Mouse (Mus musculus) limb, embryonic 12.5 days (tissue): ENCODE data around the gene Galnt17. TPM values are rescaled to one million over a fixed set of nuclear protein-coding genes. Genes with fewer than 3 reads are reported as not detected.

Source experiments
- ATAC-seq: fragments of 200-750 bp; cut with Nextera tagmentation; 2 replicates; pipeline ENCODE4 v1.8.0; 2017; ENCODE audit warnings: low read depth, moderate TSS enrichment; ENCODE audit not compliant: insufficient number of reproducible peaks, insufficient read depth, low FRiP score, low TSS enrichment
- H3K27ac ChIP-seq: fragments of 300-500 bp; sonication (generic); 2 replicates; pipeline ENCODE4 v1.5.1; 2016; ENCODE audit warnings: mild to moderate bottlenecking, moderate library complexity
- H3K27me3 ChIP-seq: fragments of 300-500 bp; sonication (generic); 2 replicates; pipeline ENCODE4 v1.6.1; 2016; ENCODE audit warnings: mild to moderate bottlenecking, moderate library complexity
- H3K36me3 ChIP-seq: fragments of 300-500 bp; sonication (generic); 2 replicates; pipeline ENCODE4 v1.6.1; 2016; ENCODE audit warnings: mild to moderate bottlenecking, moderate library complexity
- H3K4me1 ChIP-seq: fragments of 300-500 bp; sonication (generic); replicated peaks from 2 replicates; pipeline ENCODE4 v1.6.1; 2016
- H3K4me2 ChIP-seq: fragments of 300-500 bp; sonication (generic); 2 replicates; pipeline ENCODE4 v1.6.1; 2016; ENCODE audit warnings: mild to moderate bottlenecking, moderate library complexity
- H3K4me3 ChIP-seq: fragments of 300-500 bp; sonication (generic); replicated peaks from 2 replicates; pipeline ENCODE4 v1.5.1; 2016; ENCODE audit warnings: mild to moderate bottlenecking
- H3K9ac ChIP-seq: fragments of 300-500 bp; sonication (generic); replicated peaks from 2 replicates; pipeline ENCODE4 v1.6.1; 2016; ENCODE audit warnings: mild to moderate bottlenecking, moderate library complexity
- H3K9me3 ChIP-seq: fragments of 300-500 bp; sonication (generic); 2 replicates; pipeline ENCODE4 v1.6.1; 2016; ENCODE audit warnings: mild to moderate bottlenecking, moderate library complexity
- WGBS: fragments of 180-500 bp; shearing (Covaris S2); methylation state at CpG from one replicate; pipeline ENCODE4 v1.1.7; 2016; 5-methylcytosine and 5-hydroxymethylcytosine counted together
- polyA plus RNA-seq: library from polyadenylated mRNA; unstranded; fragments of >200 nt; fragmentation: Nextera tagmentation; extraction: Ambion mirVana; gene quantifications from 2 replicates; pipeline ENCODE4 v1.2.1, GENCODE M21; 2016

Gene Galnt17
- polyA plus RNA-seq, 1 experiment from 2014 or later, result 2.6 TPM

- Histone ChIP-seq H3K4me2 (no peak overlapping the region), H3K27ac (no peak overlapping the region), H3K9me3 (no peaks in the 10 kb centered on the region), H3K4me1 (no peaks in the 10 kb centered on the region), H3K4me3 (no peak overlapping the region), H3K27me3 (no peaks in the 10 kb centered on the region), H3K36me3 (no peaks in the 10 kb centered on the region), H3K9ac (no peak overlapping the region)
- no peak for ATAC-seq
- WGBS, result 74% methylated on average over 16 of the region's 16 CpGs
Measured at GRCm38 (mm10) chr5:131293726-131294449, 14.4 kb downstream of the Galnt17 start.

- no peak for ATAC-seq
- Histone ChIP-seq H3K27me3 (no peaks in the 10 kb centered on the region), H3K4me2 (no peak overlapping the region), H3K27ac (no peak overlapping the region), H3K9ac (no peak overlapping the region), H3K9me3 (no peaks in the 10 kb centered on the region), H3K36me3 (no peaks in the 10 kb centered on the region), H3K4me3 (no peak overlapping the region), H3K4me1 (no peaks in the 10 kb centered on the region)
- 61% methylated on average over 6 of the region's 6 CpGs for WGBS
Measured at GRCm38 (mm10) chr5:131287091-131287490, 21.2 kb downstream of the Galnt17 start.

DNA sequence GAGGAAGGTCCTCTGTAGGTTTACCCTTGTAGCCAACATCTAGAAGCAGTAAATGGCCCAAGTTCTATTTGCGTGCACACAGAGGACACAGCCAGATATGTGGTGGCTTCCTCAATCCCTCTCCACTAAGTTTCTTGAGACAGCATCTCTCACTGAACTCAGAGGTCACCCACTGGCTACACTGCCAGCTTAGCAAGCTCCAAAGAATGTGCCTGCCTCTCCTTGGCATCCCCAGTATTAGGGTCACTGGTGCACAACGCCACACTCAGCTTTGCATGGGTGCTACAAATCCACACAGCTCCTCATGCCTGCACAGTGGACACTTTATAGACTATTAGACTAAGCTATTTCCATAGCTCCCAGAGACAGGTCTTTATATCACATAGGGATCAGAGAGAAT, 21.6 kb downstream of the Galnt17 start:
- Histone ChIP-seq H3K9ac (no peak overlapping the region), H3K27ac (no peak overlapping the region), H3K36me3 (no peaks in the 10 kb centered on the region), H3K4me3 (no peak overlapping the region), H3K4me2 (no peak overlapping the region), H3K27me3 (no peaks in the 10 kb centered on the region), H3K9me3 (no peaks in the 10 kb centered on the region), H3K4me1 (no peaks in the 10 kb centered on the region)
- WGBS, result 92% methylated on average over 2 of the region's 2 CpGs
- ATAC-seq, result no peak

GRCm38 (mm10) chr5:131280349-131280748, 27.9 kb downstream of the Galnt17 start:
- H3K4me3 ChIP-seq, result no peak overlapping the region
- no peaks in the 10 kb centered on the region for H3K36me3 ChIP-seq
- H3K27me3 ChIP-seq, result no peaks in the 10 kb centered on the region
- no peak for ATAC-seq
- H3K9me3 ChIP-seq, result no peaks in the 10 kb centered on the region
- H3K27ac ChIP-seq, result no peak overlapping the region
- H3K4me2 ChIP-seq, result no peak overlapping the region
- 32% methylated on average over 2 of the region's 2 CpGs for WGBS
- H3K9ac ChIP-seq, result no peak overlapping the region
- no peaks in the 10 kb centered on the region for H3K4me1 ChIP-seq

GRCm38 (mm10) chr5:131279286-131279685, 29.0 kb downstream of the Galnt17 start:
- ATAC-seq, result no peak
- Histone ChIP-seq H3K4me3 (no peak overlapping the region), H3K4me2 (no peak overlapping the region), H3K9me3 (no peaks in the 10 kb centered on the region), H3K4me1 (no peaks in the 10 kb centered on the region), H3K36me3 (no peaks in the 10 kb centered on the region), H3K9ac (no peak overlapping the region), H3K27ac (no peak overlapping the region), H3K27me3 (no peaks in the 10 kb centered on the region)
- WGBS, result 80% methylated on average over 10 of the region's 10 CpGs

DNA sequence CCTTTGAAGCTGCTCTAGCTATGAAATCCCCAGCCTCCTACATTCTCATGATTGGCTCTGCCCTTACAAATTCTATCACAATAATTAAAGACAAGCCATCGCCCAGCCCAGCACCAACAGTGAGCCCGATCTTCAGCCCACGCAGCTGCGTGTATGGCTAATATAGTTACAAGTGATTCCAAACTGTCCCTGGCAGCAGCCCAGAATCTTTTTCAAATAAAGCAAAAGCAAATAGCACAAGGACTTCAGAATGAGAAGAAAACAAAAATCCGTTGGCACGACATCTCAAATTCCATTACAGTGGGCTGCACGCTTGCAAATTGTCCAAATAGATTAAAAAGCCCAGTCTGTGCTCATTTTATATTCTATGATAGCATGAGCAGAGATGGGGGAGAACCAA, 31.1 kb downstream of the Galnt17 start:
- H3K4me2 ChIP-seq, result no peak overlapping the region
- H3K4me1 ChIP-seq, result no peaks in the 10 kb centered on the region
- H3K36me3 ChIP-seq, result no peaks in the 10 kb centered on the region
- no peaks in the 10 kb centered on the region for H3K9me3 ChIP-seq
- no peaks in the 10 kb centered on the region for H3K27me3 ChIP-seq
- no peak for ATAC-seq
- WGBS, result 90% methylated on average over 7 of the region's 7 CpGs
- H3K27ac ChIP-seq, result no peak overlapping the region
- H3K9ac ChIP-seq, result no peak overlapping the region
- no peak overlapping the region for H3K4me3 ChIP-seq

GRCm38 (mm10) chr5:131266291-131266690, 42.0 kb downstream of the Galnt17 start:
- Histone ChIP-seq H3K4me3 (no peak overlapping the region), H3K36me3 (no peaks in the 10 kb centered on the region), H3K4me1 (no peaks in the 10 kb centered on the region), H3K27me3 (no peaks in the 10 kb centered on the region), H3K27ac (no peak overlapping the region), H3K4me2 (no peak overlapping the region), H3K9ac (no peak overlapping the region), H3K9me3 (no peaks in the 10 kb centered on the region)
- 85% methylated on average over 2 of the region's 2 CpGs for WGBS
- ATAC-seq, result no peak

DNA sequence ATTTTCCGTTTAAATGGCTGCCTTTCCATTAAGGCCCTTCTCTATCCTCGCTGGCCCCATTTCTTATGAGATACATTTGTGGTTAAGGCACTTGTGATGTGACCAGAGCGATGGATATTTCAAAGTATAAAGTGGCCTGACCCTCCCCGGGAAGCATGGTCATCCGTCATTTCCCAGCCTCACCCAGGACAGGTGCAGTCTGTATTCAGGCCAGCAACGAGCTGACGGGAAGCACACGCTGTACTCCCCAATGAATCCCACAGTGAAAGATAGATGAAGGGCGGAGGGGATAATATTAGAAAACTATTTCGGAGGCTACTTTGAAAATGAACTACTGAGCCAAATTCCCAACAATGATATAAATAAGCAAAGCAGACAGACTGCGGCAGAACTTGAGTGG, 44.2 kb downstream of the Galnt17 start:
- Histone ChIP-seq H3K9me3 (no peaks in the 10 kb centered on the region), H3K27ac (no peak overlapping the region), H3K4me2 (no peak overlapping the region), H3K36me3 (no peaks in the 10 kb centered on the region), H3K4me1 (no peaks in the 10 kb centered on the region), H3K9ac (no peak overlapping the region), H3K4me3 (no peak overlapping the region), H3K27me3 (no peaks in the 10 kb centered on the region)
- ATAC-seq, result no peak
- WGBS, result 78% methylated on average over 11 of the region's 11 CpGs

- no peaks in the 10 kb centered on the region for H3K9me3 ChIP-seq
- no peak overlapping the region for H3K27ac ChIP-seq
- ATAC-seq, result no peak
- H3K4me1 ChIP-seq, result no peaks in the 10 kb centered on the region
- H3K27me3 ChIP-seq, result no peaks in the 10 kb centered on the region
- no peak overlapping the region for H3K9ac ChIP-seq
- WGBS, result 79% methylated on average over 8 of the region's 8 CpGs
- no peak overlapping the region for H3K4me3 ChIP-seq
- H3K36me3 ChIP-seq, result no peaks in the 10 kb centered on the region
- H3K4me2 ChIP-seq, result no peak overlapping the region
Measured at GRCm38 (mm10) chr5:131250701-131251636, 57.3 kb downstream of the Galnt17 start.

GRCm38 (mm10) chr5:131248416-131248815, 59.9 kb downstream of the Galnt17 start:
- H3K4me3 ChIP-seq, result no peak overlapping the region
- no peak overlapping the region for H3K4me2 ChIP-seq
- H3K9ac ChIP-seq, result no peak overlapping the region
- H3K4me1 ChIP-seq, result no peaks in the 10 kb centered on the region
- no peaks in the 10 kb centered on the region for H3K9me3 ChIP-seq
- H3K27me3 ChIP-seq, result no peaks in the 10 kb centered on the region
- no peaks in the 10 kb centered on the region for H3K36me3 ChIP-seq
- no peak overlapping the region for H3K27ac ChIP-seq
- no peak for ATAC-seq
- 86% methylated on average over 3 of the region's 3 CpGs for WGBS

DNA sequence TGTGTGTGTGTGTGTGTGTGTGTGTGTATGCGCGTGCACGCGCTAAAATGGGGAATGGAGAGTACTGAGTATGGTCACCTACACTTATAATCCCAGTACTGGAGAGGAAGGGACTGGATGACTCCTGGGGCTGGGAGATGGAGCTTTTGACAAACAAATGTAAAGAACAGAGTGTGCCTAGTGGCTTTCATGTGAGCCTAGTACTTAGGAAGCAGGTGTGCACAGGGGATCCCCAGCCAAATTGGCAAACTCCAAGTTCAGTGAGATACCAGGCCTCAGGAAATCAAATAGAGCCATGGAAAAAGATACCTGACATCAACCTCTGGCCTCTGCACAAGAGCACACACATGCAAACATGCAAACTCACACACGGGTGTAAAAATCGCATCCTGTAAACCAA, 61.7 kb downstream of the Galnt17 start:
- no peaks in the 10 kb centered on the region for H3K9me3 ChIP-seq
- no peaks in the 10 kb centered on the region for H3K4me1 ChIP-seq
- H3K27ac ChIP-seq, result no peak overlapping the region
- 95% methylated on average over 6 of the region's 6 CpGs for WGBS
- H3K36me3 ChIP-seq, result no peaks in the 10 kb centered on the region
- no peak for ATAC-seq
- no peaks in the 10 kb centered on the region for H3K27me3 ChIP-seq
- no peak overlapping the region for H3K4me3 ChIP-seq
- H3K4me2 ChIP-seq, result no peak overlapping the region
- H3K9ac ChIP-seq, result no peak overlapping the region
